ENCODE assay signal across 8 mouse cellular contexts in genomic region chr2:167532131-167532530, GRCm38 (mm10). TPM values are rescaled to one million over a fixed set of nuclear protein-coding genes. Genes with fewer than 3 reads are reported as not detected.
DNase-seq lines count a peak whose midpoint lies in the region; ATAC-seq and TF ChIP-seq lines count a peak whose summit lies in the region.

No protein-coding gene starts in this region.

- WGBS in forebrain, embryonic 10.5 days, result 20% methylated on average over 13 of the region's 13 CpGs
- WGBS in forebrain, embryonic 16.5 days, result 21% methylated on average over 13 of the region's 13 CpGs
- WGBS in lung, embryonic 14.5 days, result 18% methylated on average over 13 of the region's 13 CpGs
- WGBS in lung, embryonic 16.5 days, result 17% methylated on average over 13 of the region's 13 CpGs

- H3K4me2 ChIP-seq in forebrain, embryonic 16.5 days (ENCODE audit: low read length), result no peak overlapping the region
- no peak overlapping the region for H3K4me2 ChIP-seq in lung, embryonic 14.5 days
- H3K4me2 ChIP-seq in lung, embryonic 16.5 days (ENCODE audit: low read depth, low read length), result 0 out of 2 replicates have a peak overlapping the region, but pooled peaks have one; percentile 19

- H3K4me1 ChIP-seq in forebrain, embryonic 10.5 days, result peaks cover 37% of the 10 kb centered on the region
- H3K4me1 ChIP-seq in forebrain, embryonic 16.5 days (replicated peaks; ENCODE audit: control insufficient read depth, insufficient read depth, low read length), result peaks cover under 1% of the 10 kb centered on the region; the same call in 1 of the 2 replicates
- H3K4me1 ChIP-seq in lung, embryonic 14.5 days (ENCODE audit: insufficient read depth), result no peaks in the 10 kb centered on the region
- no peaks in the 10 kb centered on the region for H3K4me1 ChIP-seq in lung, embryonic 16.5 days (replicated peaks; ENCODE audit: control insufficient read depth, insufficient read depth, low read length)

- no peak for ATAC-seq in forebrain, embryonic 16.5 days
- no peak for ATAC-seq in lung, embryonic 14.5 days (ENCODE audit: insufficient read depth)
- ATAC-seq in granulocyte monocyte progenitor cell, adult 5-6 weeks (replicated peaks; ENCODE audit: poor library complexity, severe bottlenecking), result peak; percentile 81
- no peak for ATAC-seq in lung, embryonic 16.5 days (ENCODE audit: low read depth)

- peak; percentile 63 for DNase-seq in forebrain, embryonic 10.5 days (ENCODE audit: extremely low spot score, low spot score)
- peak; percentile 82 for DNase-seq in lung, embryonic 14.5 days
- no peak for DNase-seq in lung, postnatal 25 days (ENCODE audit: low spot score)
- peak; percentile 60 for DNase-seq in MN1 (ENCODE audit: low spot score)
- DNase-seq in thymus, postnatal 25 days, result peak; percentile 73

- H3K9me3 ChIP-seq in forebrain, embryonic 10.5 days, result no peaks in the 10 kb centered on the region
- no peaks in the 10 kb centered on the region for H3K9me3 ChIP-seq in forebrain, embryonic 16.5 days (ENCODE audit: control insufficient read depth, low read length)
- H3K9me3 ChIP-seq in lung, embryonic 14.5 days (ENCODE audit: low read depth, low read length), result no peaks in the 10 kb centered on the region
- H3K9me3 ChIP-seq in lung, embryonic 16.5 days (ENCODE audit: control insufficient read depth, low read length), result no peaks in the 10 kb centered on the region

- H3K27me3 ChIP-seq in forebrain, embryonic 10.5 days (ENCODE audit: poor library complexity, severe bottlenecking), result peaks cover 46% of the 10 kb centered on the region
- peaks cover 10% of the 10 kb centered on the region for H3K27me3 ChIP-seq in forebrain, embryonic 16.5 days (replicated peaks; ENCODE audit: control insufficient read depth, insufficient read depth, low read length)
- H3K27me3 ChIP-seq in lung, embryonic 14.5 days (ENCODE audit: insufficient read depth, low read length), result 0 out of 2 replicates have a peak, but pooled peaks cover 8% of the 10 kb centered on the region
- peaks cover 7% of the 10 kb centered on the region for H3K27me3 ChIP-seq in lung, embryonic 16.5 days (ENCODE audit: control insufficient read depth, insufficient read depth, low read depth, low read length)

- H3K9ac ChIP-seq in forebrain, embryonic 16.5 days (replicated peaks; ENCODE audit: low read depth, low read length), result no peak overlapping the region
- H3K9ac ChIP-seq in lung, embryonic 14.5 days, result no peak overlapping the region
- H3K9ac ChIP-seq in lung, embryonic 16.5 days (ENCODE audit: low read length), result no peak overlapping the region

- H3K27ac ChIP-seq in forebrain, embryonic 10.5 days, result no peak overlapping the region
- no peak overlapping the region for H3K27ac ChIP-seq in forebrain, embryonic 16.5 days (ENCODE audit: low read length)
- no peak overlapping the region for H3K27ac ChIP-seq in lung, embryonic 14.5 days (ENCODE audit: low read depth)
- no peak overlapping the region for H3K27ac ChIP-seq in lung, embryonic 16.5 days (ENCODE audit: low read length)

- TF ChIP-seq CTCF in lung, embryonic 14.5 days (IDR thresholded peaks at IDR 0.05; ENCODE audit: low read depth), result peak; percentile 96

- no peaks in the 10 kb centered on the region for H3K36me3 ChIP-seq in forebrain, embryonic 10.5 days (replicated peaks)
- no peaks in the 10 kb centered on the region for H3K36me3 ChIP-seq in forebrain, embryonic 16.5 days (ENCODE audit: control insufficient read depth, insufficient read depth)
- no peaks in the 10 kb centered on the region for H3K36me3 ChIP-seq in lung, embryonic 14.5 days (ENCODE audit: insufficient read depth)
- H3K36me3 ChIP-seq in lung, embryonic 16.5 days (ENCODE audit: control insufficient read depth, insufficient read depth, low read length), result no peaks in the 10 kb centered on the region

- H3K4me3 ChIP-seq in forebrain, embryonic 10.5 days, result no peak overlapping the region
- no peak overlapping the region for H3K4me3 ChIP-seq in forebrain, embryonic 16.5 days (replicated peaks; ENCODE audit: low read length)
- no peak overlapping the region for H3K4me3 ChIP-seq in lung, embryonic 14.5 days (ENCODE audit: low read depth, low read length)
- no peak overlapping the region for H3K4me3 ChIP-seq in lung, embryonic 16.5 days (ENCODE audit: low read length)

RNA-seq across cellular contexts. Expression of gene Snai1, which starts 5.9 kb away (rescaled TPM):
- 40.4 and 46.9 TPM in 2 replicates for polyA plus RNA-seq in forebrain, embryonic 10.5 days (2016; fragmentation: Nextera tagmentation; extraction: Ambion mirVana)
- 4.3 and 4.4 TPM in 2 replicates for polyA plus RNA-seq in forebrain, embryonic 16.5 days (2015; fragmentation: Nextera tagmentation; extraction: Ambion mirVana)
- 152 and 162 TPM in 2 replicates for polyA plus RNA-seq in lung, embryonic 14.5 days (2014; fragmentation: Nextera tagmentation; extraction: Ambion mirVana)
- not detected in 2 replicates for total RNA-seq in granulocyte monocyte progenitor cell, adult 5-6 weeks (2014; fragmentation: Nextera tagmentation)
- total RNA-seq in granulocyte monocyte progenitor cell, adult 5-6 weeks (2017), result not detected in 2 replicates
- 120 and 130 TPM in 2 replicates for polyA plus RNA-seq in lung, embryonic 16.5 days (2015; fragmentation: Nextera tagmentation; extraction: Ambion mirVana)

RNA-seq across cellular contexts. Expression of gene Spata2, which starts 39.4 kb away (rescaled TPM):
- 21.0 and 21.5 TPM in 2 replicates for polyA plus RNA-seq in forebrain, embryonic 10.5 days (2016; fragmentation: Nextera tagmentation; extraction: Ambion mirVana)
- 34.8 and 37.6 TPM in 2 replicates for polyA plus RNA-seq in forebrain, embryonic 16.5 days (2015; fragmentation: Nextera tagmentation; extraction: Ambion mirVana)
- polyA plus RNA-seq in lung, embryonic 14.5 days (2014; fragmentation: Nextera tagmentation; extraction: Ambion mirVana), result 15.6 and 16.4 TPM in 2 replicates
- 11.5 and 24.7 TPM in 2 replicates for total RNA-seq in granulocyte monocyte progenitor cell, adult 5-6 weeks (2014; fragmentation: Nextera tagmentation)
- 7.4 and 8.1 TPM in 2 replicates for total RNA-seq in granulocyte monocyte progenitor cell, adult 5-6 weeks (2017)
- polyA plus RNA-seq in lung, embryonic 16.5 days (2015; fragmentation: Nextera tagmentation; extraction: Ambion mirVana), result 14.8 and 16.2 TPM in 2 replicates

RNA-seq across cellular contexts. Expression of gene Rnf114, which starts 39.7 kb away (rescaled TPM):
- polyA plus RNA-seq in forebrain, embryonic 10.5 days (2016; fragmentation: Nextera tagmentation; extraction: Ambion mirVana), result 136 and 137 TPM in 2 replicates
- 133 and 140 TPM in 2 replicates for polyA plus RNA-seq in forebrain, embryonic 16.5 days (2015; fragmentation: Nextera tagmentation; extraction: Ambion mirVana)
- polyA plus RNA-seq in lung, embryonic 14.5 days (2014; fragmentation: Nextera tagmentation; extraction: Ambion mirVana), result 94.7 and 98.7 TPM in 2 replicates
- total RNA-seq in granulocyte monocyte progenitor cell, adult 5-6 weeks (2014; fragmentation: Nextera tagmentation), result 39.8 and 49.3 TPM in 2 replicates
- 24.3 and 25.7 TPM in 2 replicates for total RNA-seq in granulocyte monocyte progenitor cell, adult 5-6 weeks (2017)
- 101 and 113 TPM in 2 replicates for polyA plus RNA-seq in lung, embryonic 16.5 days (2015; fragmentation: Nextera tagmentation; extraction: Ambion mirVana)
